Mouse (Mus musculus) kidney, adult 2 months (tissue): ENCODE results near the gene Rragd. TPM values are rescaled to one million over a fixed set of nuclear protein-coding genes. Genes with fewer than 3 reads are reported as not detected.
A peak's percentile ranks its signal among the peaks of the same experiment; 100 is the strongest.

Experiments used
- DNase-seq: peaks from one replicate; pipeline ENCODE4 v3.0.0; 2021
- H3K27ac ChIP-seq: fragments of 200-500 bp; 2 replicates; pipeline ENCODE4 v1.5.1; 2012; ENCODE audit warnings: low read depth, low read length, control low read depth, inconsistent platforms; ENCODE audit not compliant: insufficient read depth
- H3K27me3 ChIP-seq: fragments of 200-500 bp; replicated peaks from 2 replicates; pipeline ENCODE4 v1.6.1; 2012; ENCODE audit warnings: mild to moderate bottlenecking, moderate library complexity, low read length, inconsistent platforms; ENCODE audit not compliant: control insufficient read depth, insufficient read depth
- H3K36me3 ChIP-seq: fragments of 200-500 bp; 2 replicates; pipeline ENCODE4 v1.6.1; 2012; ENCODE audit warnings: mild to moderate bottlenecking, moderate library complexity, low read length, inconsistent platforms; ENCODE audit not compliant: control insufficient read depth, insufficient read depth
- H3K4me1 ChIP-seq: fragments of 200-500 bp; 2 replicates; pipeline ENCODE4 v1.6.1; 2011; ENCODE audit warnings: low read length; ENCODE audit not compliant: control insufficient read depth, insufficient read depth
- H3K4me3 ChIP-seq: fragments of 200-500 bp; 2 replicates; pipeline ENCODE4 v1.5.1; 2011; ENCODE audit warnings: mild to moderate bottlenecking, low read depth, low read length, control low read depth; ENCODE audit not compliant: insufficient read depth
- CTCF ChIP-seq: fragments of 200-500 bp; conservative IDR thresholded peaks from 2 replicates; pipeline ENCODE4 v1.5.1; 2011; ENCODE audit warnings: low read depth, mild to moderate bottlenecking, control low read depth, low read length, moderate library complexity, mixed read lengths; ENCODE audit not compliant: insufficient read depth, insufficient read length
- POLR2A ChIP-seq: fragments of 200-500 bp; IDR thresholded peaks from one replicate; pipeline ENCODE4 v1.6.1; 2011; ENCODE audit warnings: low read depth, low read length, control low read depth
- WGBS: fragments of 180-500 bp; shearing (Covaris S2); methylation state at CpG from one replicate; pipeline ENCODE4 v1.1.7; 2018; 5-methylcytosine and 5-hydroxymethylcytosine counted together
- polyA plus RNA-seq: library from polyadenylated mRNA; depleted of rRNA; stranded (reverse); fragments of >200 nt; gene quantifications from 2 replicates; pipeline ENCODE4 v1.2.3, GENCODE M21; 2012

Rragd gene
- polyA plus RNA-seq, 1 experiment, result 18.9 TPM

GRCm38 (mm10) chr4:33057890-33058687, 75.3 kb downstream of the Rragd start:
- Histone ChIP-seq H3K4me1 (peaks cover 5% of the 10 kb centered on the region; the same call in 1 of the 2 replicates), H3K27ac (peak overlapping the region; percentile 19; the same call in 1 of the 2 replicates), H3K4me3 (no peak overlapping the region), H3K27me3 (no peaks in the 10 kb centered on the region), H3K36me3 (no peaks in the 10 kb centered on the region; the same call in none of the 2 replicates)
- peak; percentile 15 for DNase-seq
- 58% methylated on average over 11 of the region's 11 CpGs for WGBS
- no peak for TF ChIP-seq CTCF
- TF ChIP-seq POLR2A, result no peak

GRCm38 (mm10) chr4:33061158-33061557, 78.3 kb downstream of the Rragd start:
- TF ChIP-seq CTCF (no peak), POLR2A (no peak)
- Histone ChIP-seq H3K27me3 (no peaks in the 10 kb centered on the region), H3K4me1 (peaks cover 5% of the 10 kb centered on the region; the same call in 1 of the 2 replicates), H3K4me3 (no peak overlapping the region), H3K27ac (no peak overlapping the region), H3K36me3 (no peaks in the 10 kb centered on the region)
- WGBS, result 55% methylated on average over 7 of the region's 7 CpGs
- DNase-seq, result no peak

- 84% methylated on average over 4 of the region's 4 CpGs for whole genome bisulfite sequencing
- Histone ChIP-seq H3K4me1 (peaks cover 5% of the 10 kb centered on the region; the same call in 1 of the 2 replicates), H3K27ac (no peak within 1 kb of the TSS), H3K27me3 (no peaks in the 10 kb centered on the region), H3K36me3 (no peaks in the 10 kb centered on the region), H3K4me3 (no peak within 1 kb of the TSS)
- no peak for DNase-seq
- TF ChIP-seq CTCF (no peak), POLR2A (no peak)
Observed at GRCm38 (mm10) chr4:33062981-33063380, 80.1 kb downstream of the Rragd start, which contains the start of gene Gabrr2. Gene Gabrr2 (plus strand): TSS chr4:33062999.

- Histone ChIP-seq H3K27me3 (no peaks in the 10 kb centered on the region), H3K4me1 (peaks cover 5% of the 10 kb centered on the region; the same call in 1 of the 2 replicates), H3K27ac (no peak overlapping the region), H3K4me3 (no peak overlapping the region), H3K36me3 (no peaks in the 10 kb centered on the region)
- 76% methylated on average over 6 of the region's 6 CpGs for WGBS
- TF ChIP-seq POLR2A, result no peak
- no peak for TF ChIP-seq CTCF
- DNase-seq, result no peak
Observed at GRCm38 (mm10) chr4:33064986-33065385, 82.1 kb downstream of the Rragd start.

- WGBS, result 78% methylated on average over 14 of the region's 14 CpGs
- H3K4me3 ChIP-seq, result no peak overlapping the region
- no peaks in the 10 kb centered on the region for H3K27me3 ChIP-seq
- H3K36me3 ChIP-seq, result no peaks in the 10 kb centered on the region
- H3K27ac ChIP-seq, result no peak overlapping the region
- TF ChIP-seq POLR2A (no peak), CTCF (no peak)
- H3K4me1 ChIP-seq, result peaks cover 5% of the 10 kb centered on the region; the same call in 1 of the 2 replicates
- DNase-seq, result no peak
Observed at GRCm38 (mm10) chr4:33066223-33066960, 83.6 kb downstream of the Rragd start.

GRCm38 (mm10) chr4:33067331-33067730, 84.5 kb downstream of the Rragd start:
- Histone ChIP-seq H3K4me1 (peaks cover 3% of the 10 kb centered on the region; the same call in 1 of the 2 replicates), H3K36me3 (no peaks in the 10 kb centered on the region), H3K4me3 (no peak overlapping the region), H3K27me3 (no peaks in the 10 kb centered on the region), H3K27ac (no peak overlapping the region)
- TF ChIP-seq POLR2A (no peak), CTCF (no peak)
- WGBS, result 95% methylated on average over 3 of the region's 3 CpGs
- no peak for DNase-seq

- WGBS, result 93% methylated on average over 6 of the region's 6 CpGs
- TF ChIP-seq POLR2A (no peak), CTCF (no peak)
- no peaks in the 10 kb centered on the region for H3K36me3 ChIP-seq
Observed at GRCm38 (mm10) chr4:33067826-33068225, 85.0 kb downstream of the Rragd start.

More at GRCm38 (mm10) chr4:33067826-33068225, 85.0 kb downstream of the Rragd start:
- H3K27me3 ChIP-seq, result no peaks in the 10 kb centered on the region
- DNase-seq, result no peak
- no peak overlapping the region for H3K27ac ChIP-seq
- no peak overlapping the region for H3K4me3 ChIP-seq
- peaks cover under 1% of the 10 kb centered on the region; the same call in 1 of the 2 replicates for H3K4me1 ChIP-seq
